Mouse (Mus musculus) embryonic fibroblast, embryonic 13.5 days (primary cell): Measurements from ENCODE around the gene Gucy2g.

Experiments
- CTCF ChIP-seq: IDR thresholded peaks from 2 replicates; pipeline ENCODE4 v1.5.1; 2011; ENCODE audit warnings: mild to moderate bottlenecking, control low read depth, low read length, moderate library complexity, borderline replicate concordance; ENCODE audit not compliant: insufficient read depth
- POLR2A ChIP-seq: IDR thresholded peaks from 2 replicates; pipeline ENCODE4 v1.6.1; 2011; ENCODE audit warnings: low read depth, mild to moderate bottlenecking, control low read depth, low read length, moderate library complexity

DNA sequence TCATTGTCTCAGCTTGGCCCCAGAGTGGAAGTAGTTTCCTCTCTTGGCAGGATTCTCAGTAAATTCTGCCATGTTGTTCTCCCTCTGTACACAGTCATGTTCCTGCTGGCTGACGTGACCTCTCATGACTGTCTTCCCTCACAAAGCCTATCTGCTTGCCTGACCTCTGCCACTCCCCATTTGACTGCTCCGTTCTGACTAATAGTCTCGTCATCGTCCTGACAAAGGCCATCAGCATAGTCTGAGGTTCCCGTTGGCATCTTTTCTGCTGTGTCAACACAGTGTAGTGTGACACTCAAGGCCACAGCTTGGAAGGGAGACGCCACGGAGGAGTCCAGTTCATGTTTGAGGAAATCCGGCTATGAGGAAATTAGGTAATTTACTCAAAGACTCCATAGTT, 8.9 kb downstream of the Gucy2g start:
- TF ChIP-seq CTCF (no peak), POLR2A (no peak)
